Mouse (Mus musculus): ENCODE data around the gene Zmat5.
"Not testable (repeated sequence)": the region's sequence is repeated elsewhere in the genome, so short reads cannot be mapped to it uniquely, and the experiment has no call there.

The Zmat5 gene

GRCm38 (mm10) chr11:4690353-4690752, 14.1 kb upstream of the Zmat5 start:
- no peak for DNase-seq

- DNase-seq: peak; percentile 57 to 77
Observed at GRCm38 (mm10) chr11:4691213-4691612, 13.3 kb upstream of the Zmat5 start.

- DNase-seq: peak; percentile 38 to 39
Observed at GRCm38 (mm10) chr11:4692162-4692561, 12.3 kb upstream of the Zmat5 start.

GRCm38 (mm10) chr11:4697043-4697983, 7.2 kb upstream of the Zmat5 start:
- DNase-seq: peak; percentile 63 to 64

- DNase-seq: no peak
Observed at GRCm38 (mm10) chr11:4700726-4701125, 3.8 kb upstream of the Zmat5 start.

- no peak for DNase-seq
Observed at GRCm38 (mm10) chr11:4703688-4704071, 798 bp upstream of the Zmat5 start.

- DNase-seq: no peak
Observed at GRCm38 (mm10) chr11:4705178-4705577, 700 bp downstream of the Zmat5 start.

- not testable (repeated sequence) for DNase-seq
Observed at GRCm38 (mm10) chr11:4710188-4710587, 5.7 kb downstream of the Zmat5 start.

GRCm38 (mm10) chr11:4712822-4713221, 8.3 kb downstream of the Zmat5 start:
- DNase-seq: no peak

- DNase-seq: no peak
Observed at GRCm38 (mm10) chr11:4714727-4715126, 10.2 kb downstream of the Zmat5 start.

- DNase-seq: no peak
Observed at GRCm38 (mm10) chr11:4715596-4715995, 11.1 kb downstream of the Zmat5 start.

- peak in 1 of 2 experiments; percentile 50 for DNase-seq
Observed at GRCm38 (mm10) chr11:4716530-4717236, 12.2 kb downstream of the Zmat5 start.

- DNase-seq: peak in 1 of 2 experiments; percentile 32
Observed at GRCm38 (mm10) chr11:4718548-4718947, 14.1 kb downstream of the Zmat5 start.

GRCm38 (mm10) chr11:4719961-4720360, 15.5 kb downstream of the Zmat5 start:
- DNase-seq: no peak

GRCm38 (mm10) chr11:4720393-4720792, 15.9 kb downstream of the Zmat5 start:
- peak in 1 of 2 experiments; percentile 36 for DNase-seq

- DNase-seq: peak; percentile 71 to 77
Observed at GRCm38 (mm10) chr11:4720900-4721580, 16.6 kb downstream of the Zmat5 start.

- peak in 1 of 2 experiments; percentile 26 for DNase-seq
Observed at GRCm38 (mm10) chr11:4721728-4722127, 17.2 kb downstream of the Zmat5 start.

- peak; percentile 33 to 47 for DNase-seq
Observed at GRCm38 (mm10) chr11:4729603-4730002, 25.1 kb downstream of the Zmat5 start.

GRCm38 (mm10) chr11:4730096-4730495, 25.6 kb downstream of the Zmat5 start:
- peak in 1 of 2 experiments; percentile 9 for DNase-seq

- peak in 1 of 2 experiments; percentile 14 for DNase-seq
Observed at GRCm38 (mm10) chr11:4730913-4731312, 26.4 kb downstream of the Zmat5 start.

GRCm38 (mm10) chr11:4731781-4732180, 27.3 kb downstream of the Zmat5 start:
- no peak for DNase-seq

GRCm38 (mm10) chr11:4734179-4734578, 29.7 kb downstream of the Zmat5 start:
- DNase-seq: peak in 1 of 2 experiments; percentile 55

GRCm38 (mm10) chr11:4736355-4736754, 31.9 kb downstream of the Zmat5 start:
- DNase-seq: no peak

Measured in cerebellum, postnatal 10 days (tissue).